Mouse (Mus musculus): ENCODE measurements at regions not wholly inside any gene's neighbourhood (a gene's known extent, or its start where the extent isn't known, plus 50 kb on each side); places are given as distances from the start of the nearest gene placed in this dataset.
A peak's percentile ranks its signal among the peaks of the same experiment; 100 is the strongest.

- Histone ChIP-seq H3K4me2 (no peak overlapping the region), H3K4me1 (replicated peaks) (peaks cover under 1% of the 10 kb centered on the region; the same call in 1 of the 2 replicates), H3K27ac (replicated peaks) (no peak overlapping the region), H3K36me3 (replicated peaks) (no peaks in the 10 kb centered on the region), H3K27me3 (no peaks in the 10 kb centered on the region), H3K9ac (no peak overlapping the region), H3K9me3 (replicated peaks) (no peaks in the 10 kb centered on the region), H3K4me3 (replicated peaks) (no peak overlapping the region)
- ATAC-seq (ENCODE audit: insufficient read depth): no peak
- WGBS (ENCODE audit: insufficient replicate concordance): 40% methylated on average over 5 of the region's 5 CpGs
Measured at GRCm38 (mm10) chr7:130042296-130042910, 450.7 kb downstream of the Wdr11 start.

GRCm38 (mm10) chr7:130043397-130044234 is 452.0 kb downstream of the Wdr11 start:
- ATAC-seq (ENCODE audit: insufficient read depth): no peak
- H3K27me3 ChIP-seq: no peaks in the 10 kb centered on the region
- WGBS (ENCODE audit: insufficient replicate concordance): 58% methylated on average over 21 of the region's 21 CpGs
- H3K9me3 ChIP-seq (replicated peaks): no peaks in the 10 kb centered on the region
- no peaks in the 10 kb centered on the region for H3K36me3 ChIP-seq (replicated peaks)
- peaks cover 8% of the 10 kb centered on the region; the same call in 1 of the 2 replicates for H3K4me1 ChIP-seq (replicated peaks)
- no peak overlapping the region for H3K4me2 ChIP-seq
- H3K4me3 ChIP-seq (replicated peaks): no peak overlapping the region
- no peak overlapping the region for H3K9ac ChIP-seq
- H3K27ac ChIP-seq (replicated peaks): no peak overlapping the region

- H3K4me2 ChIP-seq: no peak overlapping the region
- no peak overlapping the region for H3K9ac ChIP-seq
- ATAC-seq (ENCODE audit: insufficient read depth): no peak
- H3K27me3 ChIP-seq: no peaks in the 10 kb centered on the region
- H3K4me3 ChIP-seq (replicated peaks): no peak overlapping the region
- 78% methylated on average over 6 of the region's 6 CpGs for WGBS (ENCODE audit: insufficient replicate concordance)
- no peak overlapping the region for H3K27ac ChIP-seq (replicated peaks)
- H3K9me3 ChIP-seq (replicated peaks): no peaks in the 10 kb centered on the region
- H3K4me1 ChIP-seq (replicated peaks): peaks cover 8% of the 10 kb centered on the region; the same call in 1 of the 2 replicates
- H3K36me3 ChIP-seq (replicated peaks): no peaks in the 10 kb centered on the region
Measured at GRCm38 (mm10) chr7:130044235-130044553, 452.5 kb downstream of the Wdr11 start.

- Histone ChIP-seq H3K4me1 (replicated peaks) (peaks cover 8% of the 10 kb centered on the region; the same call in 1 of the 2 replicates), H3K36me3 (replicated peaks) (no peaks in the 10 kb centered on the region), H3K4me3 (replicated peaks) (no peak overlapping the region), H3K27me3 (no peaks in the 10 kb centered on the region), H3K9ac (no peak overlapping the region), H3K27ac (replicated peaks) (no peak overlapping the region), H3K9me3 (replicated peaks) (no peaks in the 10 kb centered on the region), H3K4me2 (no peak overlapping the region)
- no peak for ATAC-seq (ENCODE audit: insufficient read depth)
- WGBS (ENCODE audit: insufficient replicate concordance): 46% methylated on average over 6 of the region's 6 CpGs
Measured at GRCm38 (mm10) chr7:130044581-130044980, 452.9 kb downstream of the Wdr11 start.

- Histone ChIP-seq H3K4me3 (replicated peaks) (no peak overlapping the region), H3K9ac (no peak overlapping the region), H3K27me3 (no peaks in the 10 kb centered on the region), H3K9me3 (replicated peaks) (no peaks in the 10 kb centered on the region), H3K27ac (replicated peaks) (no peak overlapping the region), H3K4me2 (no peak overlapping the region), H3K36me3 (replicated peaks) (no peaks in the 10 kb centered on the region), H3K4me1 (replicated peaks) (peaks cover 8% of the 10 kb centered on the region; the same call in 1 of the 2 replicates)
- 56% methylated on average over 2 of the region's 2 CpGs for WGBS (ENCODE audit: insufficient replicate concordance)
- no peak for ATAC-seq (ENCODE audit: insufficient read depth)
Measured at GRCm38 (mm10) chr7:130046086-130046485, 454.4 kb downstream of the Wdr11 start.

- Histone ChIP-seq H3K9me3 (replicated peaks) (no peaks in the 10 kb centered on the region), H3K4me1 (replicated peaks) (peaks cover 8% of the 10 kb centered on the region; the same call in 1 of the 2 replicates), H3K27ac (replicated peaks) (peak overlapping the region; percentile 66), H3K4me2 (no peak overlapping the region), H3K27me3 (no peaks in the 10 kb centered on the region), H3K36me3 (replicated peaks) (no peaks in the 10 kb centered on the region), H3K4me3 (replicated peaks) (no peak overlapping the region), H3K9ac (no peak overlapping the region)
- ATAC-seq (ENCODE audit: insufficient read depth): no peak
- WGBS (ENCODE audit: insufficient replicate concordance): 57% methylated on average over 11 of the region's 11 CpGs
Measured at GRCm38 (mm10) chr7:130047293-130048034, 455.8 kb downstream of the Wdr11 start.

GRCm38 (mm10) chr7:130048106-130048772 is 456.6 kb downstream of the Wdr11 start:
- Histone ChIP-seq H3K27ac (replicated peaks) (peak overlapping the region; percentile 66), H3K4me3 (replicated peaks) (no peak overlapping the region), H3K9me3 (replicated peaks) (no peaks in the 10 kb centered on the region), H3K27me3 (no peaks in the 10 kb centered on the region), H3K4me2 (peak overlapping the region; percentile 26; the same call in 1 of the 2 replicates), H3K9ac (no peak overlapping the region), H3K36me3 (replicated peaks) (no peaks in the 10 kb centered on the region), H3K4me1 (replicated peaks) (peaks cover 8% of the 10 kb centered on the region; the same call in 1 of the 2 replicates)
- WGBS (ENCODE audit: insufficient replicate concordance): 40% methylated on average over 6 of the region's 6 CpGs
- ATAC-seq (ENCODE audit: insufficient read depth): peak; percentile 31; the same call in 1 of the 2 replicates

- H3K4me2 ChIP-seq: no peak overlapping the region
- 61% methylated on average over 2 of the region's 2 CpGs for WGBS (ENCODE audit: insufficient replicate concordance)
- ATAC-seq (ENCODE audit: insufficient read depth): no peak
- H3K36me3 ChIP-seq (replicated peaks): no peaks in the 10 kb centered on the region
- H3K9me3 ChIP-seq (replicated peaks): no peaks in the 10 kb centered on the region
- H3K9ac ChIP-seq: no peak overlapping the region
- H3K4me3 ChIP-seq (replicated peaks): no peak overlapping the region
- H3K27me3 ChIP-seq: no peaks in the 10 kb centered on the region
- peaks cover 8% of the 10 kb centered on the region; the same call in 1 of the 2 replicates for H3K4me1 ChIP-seq (replicated peaks)
- no peak overlapping the region for H3K27ac ChIP-seq (replicated peaks)
Measured at GRCm38 (mm10) chr7:130049461-130049860, 457.8 kb downstream of the Wdr11 start.

- no peak for ATAC-seq (ENCODE audit: insufficient read depth)
- H3K27me3 ChIP-seq: no peaks in the 10 kb centered on the region
- no peaks in the 10 kb centered on the region for H3K9me3 ChIP-seq (replicated peaks)
- H3K4me2 ChIP-seq: no peak overlapping the region
- no peaks in the 10 kb centered on the region for H3K36me3 ChIP-seq (replicated peaks)
- 8% methylated on average over 2 of the region's 2 CpGs for WGBS (ENCODE audit: insufficient replicate concordance)
- H3K9ac ChIP-seq: no peak overlapping the region
- H3K27ac ChIP-seq (replicated peaks): no peak overlapping the region
- H3K4me3 ChIP-seq (replicated peaks): no peak overlapping the region
- H3K4me1 ChIP-seq (replicated peaks): peaks cover 8% of the 10 kb centered on the region; the same call in 1 of the 2 replicates
Measured at GRCm38 (mm10) chr7:130050120-130050519, 458.5 kb downstream of the Wdr11 start.

GRCm38 (mm10) chr7:130052376-130052775 is 460.7 kb downstream of the Wdr11 start:
- Histone ChIP-seq H3K9me3 (replicated peaks) (no peaks in the 10 kb centered on the region), H3K27ac (replicated peaks) (no peak overlapping the region), H3K4me2 (no peak overlapping the region), H3K36me3 (replicated peaks) (no peaks in the 10 kb centered on the region), H3K27me3 (no peaks in the 10 kb centered on the region), H3K9ac (no peak overlapping the region), H3K4me1 (replicated peaks) (peaks cover 8% of the 10 kb centered on the region; the same call in 1 of the 2 replicates), H3K4me3 (replicated peaks) (no peak overlapping the region)
- no peak for ATAC-seq (ENCODE audit: insufficient read depth)
- WGBS (ENCODE audit: insufficient replicate concordance): 60% methylated on average over 5 of the region's 5 CpGs
